Mouse (Mus musculus) liver, embryonic 14.5 days (tissue): ENCODE results near the gene Tmem11. TPM values are rescaled to one million over a fixed set of nuclear protein-coding genes. Genes with fewer than 3 reads are reported as not detected.

Experiments
- ATAC-seq: fragments of 200-750 bp; cut with Nextera tagmentation; 2 replicates; pipeline ENCODE4 v1.8.0; 2017; ENCODE audit warnings: moderate number of reproducible peaks, mild to moderate bottlenecking, moderate library complexity; ENCODE audit not compliant: insufficient read depth
- DNase-seq, 3 experiments: peaks; one replicate each; pipeline ENCODE4 v3.0.0-alpha.2; 2012 to 2013; ENCODE audit warnings: low read depth in 3 of 3, low spot score in 3 of 3
- H3K27ac ChIP-seq: fragments of 300-500 bp; sonication (generic); 2 replicates; pipeline ENCODE4 v1.5.1; 2014; ENCODE audit warnings: moderate library complexity, mild to moderate bottlenecking, control low read depth, inconsistent platforms
- H3K27me3 ChIP-seq: fragments of 300-500 bp; sonication (generic); 2 replicates; pipeline ENCODE4 v1.6.1; 2014; ENCODE audit warnings: mild to moderate bottlenecking, low read length, moderate library complexity; ENCODE audit not compliant: control insufficient read depth, insufficient read depth
- H3K36me3 ChIP-seq: fragments of 300-500 bp; sonication (generic); replicated peaks from 2 replicates; pipeline ENCODE4 v1.6.1; 2014; ENCODE audit warnings: low read depth; ENCODE audit not compliant: control insufficient read depth, insufficient read depth
- H3K4me1 ChIP-seq, 2 experiments: fragments of 200-500 bp in 1 of 2; fragments of 300-500 bp in 1 of 2; sonication (generic) in 1 of 2; replicated peaks; 2 replicates each; pipeline ENCODE4 v1.6.1; 2012 to 2014; ENCODE audit warnings: antibody characterized with exemption in 1 of 2, inconsistent platforms in 1 of 2, low read length in 1 of 2; ENCODE audit not compliant: control insufficient read depth in 2 of 2, insufficient read depth in 2 of 2
- H3K4me2 ChIP-seq: fragments of 300-500 bp; sonication (generic); 2 replicates; pipeline ENCODE4 v1.6.1; 2014; ENCODE audit warnings: low read depth, mild to moderate bottlenecking, control low read depth, moderate library complexity
- H3K4me3 ChIP-seq, 2 experiments: fragments of 200-500 bp in 1 of 2; fragments of 300-500 bp in 1 of 2; sonication (generic) in 1 of 2; 2 replicates each; pipeline ENCODE4 v1.5.1; 2012 to 2014; ENCODE audit warnings: low read depth in 2 of 2, low read length in 2 of 2, mild to moderate bottlenecking in 2 of 2, control low read depth in 1 of 2, inconsistent platforms in 1 of 2, moderate library complexity in 1 of 2; ENCODE audit not compliant: insufficient read depth in 1 of 2
- H3K9ac ChIP-seq: fragments of 300-500 bp; sonication (generic); replicated peaks from 2 replicates; pipeline ENCODE4 v1.6.1; 2014; ENCODE audit warnings: mild to moderate bottlenecking, control low read depth, moderate library complexity
- H3K9me3 ChIP-seq: fragments of 300-500 bp; sonication (generic); 2 replicates; pipeline ENCODE4 v1.6.1; 2016; ENCODE audit warnings: low read length, mixed read lengths; ENCODE audit not compliant: control insufficient read depth
- CTCF ChIP-seq: IDR thresholded peaks from 2 replicates; pipeline ENCODE4 v1.5.1; 2016; ENCODE audit warnings: antibody characterized with exemption, low read depth, control low read depth
- EP300 ChIP-seq: IDR thresholded peaks from 2 replicates; pipeline ENCODE4 v1.6.1; 2016; ENCODE audit warnings: antibody characterized with exemption, low read depth
- WGBS: fragments of 180-500 bp; shearing (Covaris S2); extraction: QIAGEN DNeasy Blood & Tissue Kit; methylation state at CpG from one replicate; pipeline ENCODE4 v1.1.7; 2014; ENCODE audit not compliant: insufficient replicate concordance; 5-methylcytosine and 5-hydroxymethylcytosine counted together
- polyA plus RNA-seq, 2 experiments: library from polyadenylated mRNA; depleted of rRNA in 1 of 2; stranded (reverse) in 1 of 2; unstranded in 1 of 2; fragments of >200 nt; fragmentation: Nextera tagmentation in 1 of 2; extraction: Ambion mirVana in 1 of 2; gene quantifications; 2 replicates each; pipeline versions ENCODE4 v1.2.1 to v1.2.3; 2012 to 2014

The Tmem11 gene
- polyA plus RNA-seq (2012; rRNA removed) (30.9 and 35.7 TPM in 2 replicates), polyA plus RNA-seq (2014; fragmentation: Nextera tagmentation; extraction: Ambion mirVana) (25.1 and 27.5 TPM in 2 replicates)

- Histone ChIP-seq H3K9me3 (no peaks in the 10 kb centered on the region), H3K4me1 (peaks cover 12 to 34% of the 10 kb centered on the region in 2 experiments), H3K4me3 (peak within 1 kb of the TSS; percentile 80 to 87), H3K36me3 (peaks cover 3% of the 10 kb centered on the region), H3K27ac (peak within 1 kb of the TSS; percentile 87), H3K27me3 (no peaks in the 10 kb centered on the region), H3K4me2 (peak within 1 kb of the TSS; percentile 93), H3K9ac (peak within 1 kb of the TSS; percentile 83)
- WGBS = under 1% methylated on average over 62 of the region's 62 CpGs
- TF ChIP-seq EP300 (no peak), CTCF (peak; percentile 31; the same call in 1 of the 2 replicates)
- ATAC-seq = peak; percentile 98
- DNase-seq = peak; percentile 88 to 92 (median 88)
Observed at GRCm38 (mm10) chr11:60878675-60879294, at the start of gene Tmem11. Gene Tmem11 (minus strand): TSS chr11:60879272.

GRCm38 (mm10) chr11:60927264-60927663 is 48.2 kb upstream of the Tmem11 start:
- ATAC-seq = peak; percentile 19; the same call in 1 of the 2 replicates
- Histone ChIP-seq H3K4me1 (peaks cover 47 to 60% of the 10 kb centered on the region in 2 experiments), H3K27ac (peak overlapping the region; percentile 47)

GRCm38 (mm10) chr11:60924981-60925380 is 45.9 kb upstream of the Tmem11 start:
- Histone ChIP-seq H3K9me3 (no peaks in the 10 kb centered on the region), H3K9ac (peak overlapping the region; percentile 58), H3K4me2 (peak overlapping the region; percentile 64), H3K4me1 (peaks cover 57 to 69% of the 10 kb centered on the region in 2 experiments), H3K27ac (peak overlapping the region; percentile 84), H3K27me3 (no peaks in the 10 kb centered on the region), H3K4me3 (peak overlapping the region; percentile 3 to 14; a peak in 2 of 4 replicates), H3K36me3 (no peaks in the 10 kb centered on the region; the same call in 1 of the 2 replicates)
- WGBS = 35% methylated on average over 1 of the region's 1 CpGs
- ATAC-seq (peak; percentile 74), DNase-seq (no peak)
- TF ChIP-seq CTCF = no peak
- no peak for TF ChIP-seq EP300

More at GRCm38 (mm10) chr11:60927264-60927663, 48.2 kb upstream of the Tmem11 start:
- peak; percentile 91 for DNase-seq
- Histone ChIP-seq H3K4me3 (no peak overlapping the region), H3K27me3 (no peaks in the 10 kb centered on the region), H3K36me3 (no peaks in the 10 kb centered on the region), H3K4me2 (peak overlapping the region; percentile 45), H3K9ac (peak overlapping the region; percentile 40), H3K9me3 (no peaks in the 10 kb centered on the region)
- under 1% methylated on average over 9 of the region's 9 CpGs for WGBS
- TF ChIP-seq CTCF (peak; percentile 96), EP300 (no peak)

GRCm38 (mm10) chr11:60924498-60924897 is 45.4 kb upstream of the Tmem11 start:
- Histone ChIP-seq H3K4me1 (peaks cover 61 to 74% of the 10 kb centered on the region in 2 experiments), H3K4me3 (peak overlapping the region; percentile 14 to 16; a peak in 3 of 4 replicates), H3K9me3 (no peaks in the 10 kb centered on the region), H3K4me2 (peak overlapping the region; percentile 64), H3K36me3 (no peaks in the 10 kb centered on the region; the same call in 1 of the 2 replicates), H3K27ac (peak overlapping the region; percentile 84), H3K27me3 (no peaks in the 10 kb centered on the region), H3K9ac (peak overlapping the region; percentile 58)
- ATAC-seq = peak; percentile 92
- DNase-seq = peak; percentile 82 to 87 (median 86)
- TF ChIP-seq CTCF = 0 out of 2 replicates have a peak, but pooled peaks have one; percentile 17
- TF ChIP-seq EP300 = peak; percentile 40
- WGBS = 24% methylated on average over 6 of the region's 6 CpGs

- Histone ChIP-seq H3K36me3 (no peaks in the 10 kb centered on the region; the same call in 1 of the 2 replicates), H3K4me1 (peaks cover 63 to 75% of the 10 kb centered on the region in 2 experiments), H3K27me3 (no peaks in the 10 kb centered on the region), H3K27ac (peak overlapping the region; percentile 23), H3K4me3 (no peak overlapping the region), H3K9ac (no peak overlapping the region), H3K4me2 (peak overlapping the region; percentile 25), H3K9me3 (no peaks in the 10 kb centered on the region)
- WGBS = 77% methylated on average over 5 of the region's 5 CpGs
- DNase-seq = no peak
- no peak for ATAC-seq
- no peak for TF ChIP-seq EP300
Observed at GRCm38 (mm10) chr11:60922964-60923363, 43.9 kb upstream of the Tmem11 start.
